Mouse (Mus musculus) ovary, adult 10 weeks (tissue): ENCODE results near the gene Bad. TPM values are rescaled to one million over a fixed set of nuclear protein-coding genes. Genes with fewer than 3 reads are reported as not detected.

Experiments used
- polyA plus RNA-seq: library from polyadenylated mRNA; stranded (reverse); fragments of 350-450 nt; fragmentation: Illumina TruSeq; extraction: RNeasy Lipid Tissue Mini Kit (QIAGEN cat#74804); gene quantifications from one replicate; pipeline ENCODE4 v1.2.3, GENCODE M21; 2014

The Bad gene
- 0.71 TPM for polyA plus RNA-seq

GRCm38 (mm10) chr19:6941372-6942248 lies at the start of gene Bad:
Gene Bad, plus strand, starts transcription at chr19:6941861.

GRCm38 (mm10) chr19:6909507-6910289 lies 32.0 kb upstream of the Bad start, which contains the start of the genes Trmt112 and Prdx5:
Gene Trmt112, plus strand, starts transcription at chr19:6909698.
Gene Prdx5, minus strand, starts transcription at chr19:6910106.

GRCm38 (mm10) chr19:6921647-6922567 lies 19.8 kb upstream of the Bad start, which contains the start of gene Esrra:
Gene Esrra, minus strand, starts transcription at chr19:6921813.

GRCm38 (mm10) chr19:6925307-6925573 lies 16.4 kb upstream of the Bad start, which contains the start of gene Catsperz:
Gene Catsperz, minus strand, starts transcription at chr19:6925380.

GRCm38 (mm10) chr19:6934195-6934977 lies 7.3 kb upstream of the Bad start, which contains the start of gene Kcnk4:
Gene Kcnk4, minus strand, starts transcription at chr19:6934515.

GRCm38 (mm10) chr19:6942249-6942691 lies 609 bp downstream of the Bad start, which contains the start of gene Gpr137:
Gene Gpr137, minus strand, starts transcription at chr19:6942480.

GRCm38 (mm10) chr19:6974211-6975205 lies 32.8 kb downstream of the Bad start, which contains the start of gene Ppp1r14b:
Gene Ppp1r14b, plus strand, starts transcription at chr19:6974968.

GRCm38 (mm10) chr19:6975537-6976521 lies 34.2 kb downstream of the Bad start, which contains the start of gene Plcb3:
Gene Plcb3, minus strand, starts transcription at chr19:6976470.

GRCm38 (mm10) chr19:6980381-6981093 lies 38.9 kb downstream of the Bad start, which contains the start of gene Fkbp2:
Gene Fkbp2, minus strand, starts transcription at chr19:6980501.

GRCm38 (mm10) chr19:6987061-6987903 lies 45.6 kb downstream of the Bad start, which contains the start of gene Vegfb:
Gene Vegfb, minus strand, starts transcription at chr19:6987651.

GRCm38 (mm10) chr19:6992011-6992858 lies 50.6 kb downstream of the Bad start, which contains the start of gene Dnajc4:
Gene Dnajc4, minus strand, starts transcription at chr19:6992572.

GRCm38 (mm10) chr19:6996006-6996405 lies 54.3 kb downstream of the Bad start, which contains the start of the genes Nudt22 and Trpt1:
Gene Nudt22, minus strand, starts transcription at chr19:6996117.
Gene Trpt1, plus strand, starts transcription at chr19:6996131.

